Mouse (Mus musculus) kidney, adult 2 months (tissue): Measurements from ENCODE around the gene Nuak2. TPM values are rescaled to one million over a fixed set of nuclear protein-coding genes. Genes with fewer than 3 reads are reported as not detected.
A peak's percentile ranks its signal among the peaks of the same experiment; 100 is the strongest.

Experiments used
- DNase-seq: peaks from one replicate; pipeline ENCODE4 v3.0.0; 2021
- H3K27ac ChIP-seq: fragments of 200-500 bp; 2 replicates; pipeline ENCODE4 v1.5.1; 2012; ENCODE audit warnings: low read depth, low read length, control low read depth, inconsistent platforms; ENCODE audit not compliant: insufficient read depth
- H3K27me3 ChIP-seq: fragments of 200-500 bp; replicated peaks from 2 replicates; pipeline ENCODE4 v1.6.1; 2012; ENCODE audit warnings: mild to moderate bottlenecking, moderate library complexity, low read length, inconsistent platforms; ENCODE audit not compliant: control insufficient read depth, insufficient read depth
- H3K36me3 ChIP-seq: fragments of 200-500 bp; 2 replicates; pipeline ENCODE4 v1.6.1; 2012; ENCODE audit warnings: mild to moderate bottlenecking, moderate library complexity, low read length, inconsistent platforms; ENCODE audit not compliant: control insufficient read depth, insufficient read depth
- H3K4me1 ChIP-seq: fragments of 200-500 bp; 2 replicates; pipeline ENCODE4 v1.6.1; 2011; ENCODE audit warnings: low read length; ENCODE audit not compliant: control insufficient read depth, insufficient read depth
- H3K4me3 ChIP-seq: fragments of 200-500 bp; 2 replicates; pipeline ENCODE4 v1.5.1; 2011; ENCODE audit warnings: mild to moderate bottlenecking, low read depth, low read length, control low read depth; ENCODE audit not compliant: insufficient read depth
- CTCF ChIP-seq: fragments of 200-500 bp; conservative IDR thresholded peaks from 2 replicates; pipeline ENCODE4 v1.5.1; 2011; ENCODE audit warnings: low read depth, mild to moderate bottlenecking, control low read depth, low read length, moderate library complexity, mixed read lengths; ENCODE audit not compliant: insufficient read depth, insufficient read length
- POLR2A ChIP-seq: fragments of 200-500 bp; IDR thresholded peaks from one replicate; pipeline ENCODE4 v1.6.1; 2011; ENCODE audit warnings: low read depth, low read length, control low read depth
- WGBS: fragments of 180-500 bp; shearing (Covaris S2); methylation state at CpG from one replicate; pipeline ENCODE4 v1.1.7; 2018; 5-methylcytosine and 5-hydroxymethylcytosine counted together
- polyA plus RNA-seq: library from polyadenylated mRNA; depleted of rRNA; stranded (reverse); fragments of >200 nt; gene quantifications from 2 replicates; pipeline ENCODE4 v1.2.3, GENCODE M21; 2012

The Nuak2 gene
- polyA plus RNA-seq, 1 experiment, result 56.1 TPM

DNA sequence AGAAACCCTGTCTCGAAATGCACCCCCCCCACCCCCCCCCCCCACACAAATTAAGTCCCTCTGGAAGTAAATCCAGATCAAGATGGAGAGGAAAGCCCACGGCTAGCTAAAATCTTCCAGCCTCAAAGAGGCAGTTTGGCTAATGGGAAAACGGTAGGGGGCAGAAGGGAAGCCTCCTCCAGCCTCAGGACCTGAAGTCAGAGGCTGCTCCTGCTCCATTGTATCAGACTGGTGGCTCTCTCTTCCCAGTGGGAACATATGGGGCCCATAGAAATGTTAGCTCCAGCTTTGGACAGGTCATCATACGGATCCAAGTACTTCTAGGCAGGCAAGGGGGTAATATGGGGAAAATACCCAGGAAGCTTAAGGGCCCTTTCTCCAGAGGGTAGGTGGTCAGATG lies 49.7 kb downstream of the Nuak2 start:
- no peaks in the 10 kb centered on the region for H3K36me3 ChIP-seq
- TF ChIP-seq POLR2A (no peak), CTCF (no peak)
- H3K27me3 ChIP-seq, result no peaks in the 10 kb centered on the region
- H3K27ac ChIP-seq, result no peak overlapping the region
- H3K4me1 ChIP-seq, result no peaks in the 10 kb centered on the region
- H3K4me3 ChIP-seq, result no peak overlapping the region
- no peak for DNase-seq
- WGBS, result 81% methylated on average over 4 of the region's 4 CpGs

DNA sequence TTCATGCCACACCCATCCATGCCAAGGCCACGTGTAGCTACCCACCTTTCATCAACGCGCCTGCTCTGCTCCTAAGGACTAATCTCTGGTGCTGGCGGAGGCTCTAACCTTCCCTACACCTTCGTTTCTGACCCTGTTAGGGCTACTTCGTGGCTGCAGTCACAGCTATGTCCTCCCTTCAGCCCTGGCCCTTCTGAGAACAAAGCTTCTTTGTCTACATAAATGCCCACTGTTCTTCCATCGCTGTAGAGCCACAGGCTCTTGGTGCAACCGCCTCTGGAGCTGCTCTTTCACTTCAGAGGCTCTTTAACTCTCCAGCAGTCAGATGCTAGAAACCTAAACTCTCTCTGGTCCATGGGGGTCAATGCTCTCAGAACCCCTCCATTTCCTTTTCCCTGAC lies 50.3 kb downstream of the Nuak2 start:
- TF ChIP-seq CTCF, result no peak
- DNase-seq, result no peak
- no peaks in the 10 kb centered on the region for H3K27me3 ChIP-seq
- H3K36me3 ChIP-seq, result no peaks in the 10 kb centered on the region
- H3K27ac ChIP-seq, result no peak overlapping the region
- peaks cover 1% of the 10 kb centered on the region; the same call in 1 of the 2 replicates for H3K4me1 ChIP-seq
- no peak overlapping the region for H3K4me3 ChIP-seq
- WGBS, result 88% methylated on average over 8 of the region's 8 CpGs

DNA sequence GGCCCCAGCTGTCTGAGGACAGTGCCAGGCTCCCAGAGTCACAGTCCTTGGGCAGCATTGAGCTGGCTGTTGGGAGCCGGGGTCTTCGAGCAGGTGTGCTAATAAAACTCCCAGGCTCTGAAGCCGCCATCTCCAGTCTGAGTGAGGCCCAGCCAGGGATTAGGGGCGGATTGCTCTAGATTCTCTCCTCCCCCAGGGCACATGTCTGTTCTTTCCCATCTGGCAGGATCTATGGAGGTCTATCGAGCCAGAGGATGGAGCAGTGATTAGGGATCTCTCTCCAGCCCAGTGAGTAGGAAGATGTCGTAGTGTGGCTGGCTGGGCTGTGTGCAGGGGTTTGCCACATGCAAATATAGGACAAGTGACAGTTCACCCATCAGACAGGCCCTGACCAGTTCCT lies 51.0 kb downstream of the Nuak2 start:
- Histone ChIP-seq H3K4me3 (no peak overlapping the region), H3K36me3 (no peaks in the 10 kb centered on the region), H3K27me3 (no peaks in the 10 kb centered on the region), H3K27ac (no peak overlapping the region), H3K4me1 (peaks cover 7% of the 10 kb centered on the region)
- DNase-seq, result no peak
- WGBS, result 80% methylated on average over 6 of the region's 6 CpGs
- TF ChIP-seq CTCF (no peak), POLR2A (no peak)

DNA sequence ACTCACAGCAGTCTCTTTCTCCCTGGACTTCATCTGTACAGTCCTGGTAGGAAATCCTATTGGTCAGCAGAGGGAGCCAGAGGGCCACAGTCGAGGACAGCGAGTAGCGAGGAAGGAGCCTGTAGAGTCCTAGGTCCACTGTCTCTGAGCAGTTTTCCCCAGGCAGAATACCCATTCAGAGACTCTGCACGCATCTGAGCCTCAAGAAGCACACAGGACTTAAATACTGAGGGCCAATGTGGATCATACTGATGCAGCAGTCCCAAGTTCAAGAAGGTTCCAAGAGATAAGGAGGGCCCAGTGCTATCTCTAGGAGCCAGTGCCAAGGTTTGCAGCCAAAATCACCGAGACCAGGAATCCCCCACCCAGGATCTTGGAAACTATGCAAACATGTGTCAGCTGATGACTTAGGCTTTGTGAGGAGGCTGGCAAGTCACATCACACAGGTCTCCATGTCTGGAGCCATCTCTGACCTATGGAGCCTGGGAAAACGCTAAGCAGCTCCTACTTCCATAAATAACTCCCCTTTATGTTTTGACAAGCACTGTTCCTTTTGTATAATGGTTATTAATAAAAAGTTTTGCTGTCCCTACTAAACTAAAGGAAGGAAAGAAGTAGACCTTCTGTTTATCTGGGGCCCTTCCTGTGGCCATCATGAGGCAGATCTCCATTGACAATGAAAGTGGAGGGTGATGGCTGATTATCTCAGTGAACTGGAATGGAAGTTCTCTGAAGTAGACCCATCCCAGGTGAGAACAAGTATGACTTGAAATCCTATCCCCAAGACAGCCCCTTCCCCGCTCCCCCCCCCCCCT lies 52.0 kb downstream of the Nuak2 start:
- Histone ChIP-seq H3K4me3 (no peak overlapping the region), H3K4me1 (peaks cover 12% of the 10 kb centered on the region), H3K27me3 (no peaks in the 10 kb centered on the region), H3K36me3 (no peaks in the 10 kb centered on the region), H3K27ac (no peak overlapping the region)
- 29% methylated on average over 7 of the region's 7 CpGs for WGBS
- TF ChIP-seq CTCF (peak; percentile 98), POLR2A (no peak)
- DNase-seq, result peak; percentile 92

- TF ChIP-seq POLR2A (no peak), CTCF (no peak)
- no peak overlapping the region for H3K4me3 ChIP-seq
- no peak for DNase-seq
- peaks cover 29% of the 10 kb centered on the region for H3K4me1 ChIP-seq
- H3K36me3 ChIP-seq, result no peaks in the 10 kb centered on the region
- no peaks in the 10 kb centered on the region for H3K27me3 ChIP-seq
- 76% methylated on average over 9 of the region's 9 CpGs for WGBS
- peak overlapping the region; percentile 60 for H3K27ac ChIP-seq
Measured at GRCm38 (mm10) chr1:132370681-132371173, 54.8 kb downstream of the Nuak2 start.

GRCm38 (mm10) chr1:132371298-132372081 lies 55.6 kb downstream of the Nuak2 start:
- H3K27ac ChIP-seq, result no peak overlapping the region
- no peak overlapping the region for H3K4me3 ChIP-seq
- no peaks in the 10 kb centered on the region for H3K36me3 ChIP-seq
- TF ChIP-seq POLR2A (no peak), CTCF (no peak)
- 60% methylated on average over 8 of the region's 8 CpGs for WGBS
- H3K4me1 ChIP-seq, result peaks cover 29% of the 10 kb centered on the region
- peak; percentile 66 for DNase-seq
- H3K27me3 ChIP-seq, result no peaks in the 10 kb centered on the region

- no peak overlapping the region for H3K4me3 ChIP-seq
- DNase-seq, result no peak
- WGBS, result 70% methylated on average over 5 of the region's 5 CpGs
- no peaks in the 10 kb centered on the region for H3K27me3 ChIP-seq
- H3K4me1 ChIP-seq, result peaks cover 29% of the 10 kb centered on the region
- H3K27ac ChIP-seq, result no peak overlapping the region
- H3K36me3 ChIP-seq, result no peaks in the 10 kb centered on the region
- TF ChIP-seq POLR2A (no peak), CTCF (no peak)
Measured at GRCm38 (mm10) chr1:132372354-132372753, 56.4 kb downstream of the Nuak2 start.
